Mouse (Mus musculus): Measurements from ENCODE around the gene A630001G21Rik.
A peak's percentile ranks its signal among the peaks of the same experiment; 100 is the strongest.

A630001G21Rik gene

GRCm38 (mm10) chr1:85730471-85730870 lies 48.0 kb downstream of the A630001G21Rik start:
- no peak for DNase-seq

DNA sequence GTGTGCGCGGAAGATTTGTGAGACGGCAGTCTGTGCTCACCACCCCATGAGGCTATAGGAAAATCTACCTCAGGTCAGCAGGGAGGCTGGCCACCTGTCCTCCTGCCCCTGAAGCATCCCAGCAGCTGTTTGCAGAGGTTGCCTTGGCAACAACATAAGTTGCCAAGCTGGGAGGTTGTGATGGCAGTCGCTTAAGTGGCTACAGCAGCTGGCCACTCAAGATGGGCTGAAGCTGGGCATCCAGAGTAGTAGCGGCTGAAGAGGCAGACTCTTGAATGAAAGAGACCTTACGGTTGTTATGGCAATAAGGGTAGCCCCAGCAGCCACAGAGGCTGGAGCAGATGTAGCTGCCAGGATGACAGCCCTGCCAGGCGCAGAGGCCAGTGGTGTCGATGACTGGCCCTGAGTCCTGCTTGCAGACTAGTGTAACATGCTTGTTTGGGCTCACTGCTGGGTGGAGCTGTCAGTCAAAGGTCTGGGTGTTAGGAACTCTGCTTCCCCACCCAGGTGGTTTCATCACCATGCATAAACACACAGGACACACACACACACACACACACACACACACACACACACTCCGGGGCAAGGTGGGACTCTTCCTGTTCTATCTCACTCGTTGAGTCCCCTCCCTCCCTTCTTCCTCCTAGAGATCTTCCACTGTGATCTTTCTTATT lies 58.1 kb downstream of the A630001G21Rik start:
- no peak for DNase-seq

- DNase-seq: no peak
Observed at GRCm38 (mm10) chr1:85719049-85719448, 59.4 kb downstream of the A630001G21Rik start.

GRCm38 (mm10) chr1:85716447-85717027 lies 61.9 kb downstream of the A630001G21Rik start:
- no peak for DNase-seq

GRCm38 (mm10) chr1:85714501-85714900 lies 63.9 kb downstream of the A630001G21Rik start:
- no peak for DNase-seq

DNA sequence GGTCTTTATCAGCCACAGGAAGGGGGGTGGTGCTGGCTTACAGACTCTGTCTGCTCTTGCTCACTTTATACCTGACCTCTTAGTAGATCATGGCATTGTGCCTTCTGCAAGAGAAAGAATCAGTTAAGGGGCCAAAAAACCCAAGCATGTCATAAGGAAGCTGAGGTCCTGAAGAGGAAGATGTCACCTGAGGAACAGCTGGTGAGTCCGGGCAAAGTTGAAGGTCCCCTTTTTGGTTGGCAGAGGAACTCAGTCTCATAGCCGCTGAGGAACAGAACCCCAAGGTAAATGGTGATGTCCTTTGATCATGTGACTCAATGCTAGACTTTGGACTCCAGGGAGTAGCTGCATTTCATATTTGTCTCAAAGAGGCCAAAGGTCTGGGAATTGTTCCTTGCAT lies 71.7 kb downstream of the A630001G21Rik start:
- no peak for DNase-seq

DNA sequence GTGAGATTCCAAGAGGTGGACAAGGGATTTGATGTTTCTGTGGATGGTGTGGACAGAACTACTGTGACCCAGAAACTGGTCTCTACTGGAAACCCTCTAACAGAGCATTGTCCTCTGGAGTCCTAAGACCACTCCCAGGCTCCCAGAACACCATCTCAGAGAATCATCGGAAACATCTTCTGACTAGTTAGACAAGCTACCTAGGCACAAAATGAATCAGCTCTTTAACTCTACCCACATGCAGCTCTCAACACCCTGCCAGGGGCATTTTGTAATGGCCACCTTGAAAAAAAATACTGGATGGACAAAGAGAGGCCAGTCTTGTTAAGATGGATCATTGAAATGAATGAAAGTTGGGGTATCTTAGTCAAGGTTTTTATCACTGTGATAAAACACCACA lies 72.9 kb downstream of the A630001G21Rik start:
- DNase-seq: no peak

GRCm38 (mm10) chr1:85703245-85704186 lies 74.9 kb downstream of the A630001G21Rik start:
- DNase-seq: peak; percentile 28

DNA sequence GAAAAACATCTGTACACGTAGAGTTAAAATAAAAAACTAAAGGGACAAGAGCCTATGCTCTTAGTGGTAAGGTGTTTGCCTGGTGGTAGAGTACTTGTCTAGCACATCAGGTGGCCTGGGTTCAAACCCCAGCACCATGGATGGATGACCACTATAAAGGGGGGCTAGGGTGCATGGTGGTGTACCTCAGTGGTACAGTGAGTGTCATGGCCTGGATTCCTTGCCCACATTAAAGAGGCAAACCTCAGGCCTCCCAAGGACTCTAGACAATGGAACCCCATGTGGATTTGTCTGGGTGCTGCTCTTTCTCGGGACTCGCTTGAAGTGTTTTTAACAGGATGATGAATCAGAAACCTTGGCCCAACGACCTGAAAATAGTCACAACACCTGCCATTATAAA lies 75.9 kb downstream of the A630001G21Rik start:
- no peak for DNase-seq

DNA sequence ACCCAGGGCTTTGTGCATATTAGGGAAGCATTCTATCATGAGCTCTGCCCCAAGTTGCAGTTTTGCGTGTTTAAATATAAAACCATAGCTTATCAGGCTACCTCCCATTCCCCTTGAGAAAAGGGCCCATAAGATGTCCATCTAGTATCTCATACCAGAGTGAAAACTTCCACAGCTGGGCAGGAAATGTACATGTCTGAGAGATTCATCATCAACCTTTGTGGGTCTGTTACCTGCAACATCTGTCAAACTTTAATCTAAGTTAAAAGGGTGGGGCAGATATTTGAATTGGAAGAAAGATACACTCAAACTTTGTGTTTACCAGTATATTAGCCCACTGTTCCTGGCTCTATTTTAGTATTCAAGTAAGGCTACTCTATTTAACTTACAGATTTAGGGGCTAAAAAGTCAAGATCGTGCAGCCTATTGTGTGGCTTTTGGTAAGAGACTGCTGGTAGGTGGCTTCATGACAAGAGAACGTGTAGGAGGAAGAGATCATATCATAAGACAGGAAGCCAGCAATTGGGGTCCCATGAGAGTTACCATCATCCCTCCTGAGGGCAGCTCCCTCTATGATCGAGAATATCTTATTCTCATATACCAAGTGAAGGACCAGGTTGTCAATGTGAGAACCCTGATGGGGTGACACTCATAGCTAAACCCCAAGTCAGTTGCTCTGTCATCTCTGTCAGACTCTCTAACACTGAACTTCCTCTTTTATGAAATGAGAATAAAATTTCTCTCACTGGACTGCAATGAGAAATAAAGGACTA lies 80.5 kb downstream of the A630001G21Rik start:
- DNase-seq: no peak

GRCm38 (mm10) chr1:85695646-85696045 lies 82.8 kb downstream of the A630001G21Rik start:
- no peak for DNase-seq

DNA sequence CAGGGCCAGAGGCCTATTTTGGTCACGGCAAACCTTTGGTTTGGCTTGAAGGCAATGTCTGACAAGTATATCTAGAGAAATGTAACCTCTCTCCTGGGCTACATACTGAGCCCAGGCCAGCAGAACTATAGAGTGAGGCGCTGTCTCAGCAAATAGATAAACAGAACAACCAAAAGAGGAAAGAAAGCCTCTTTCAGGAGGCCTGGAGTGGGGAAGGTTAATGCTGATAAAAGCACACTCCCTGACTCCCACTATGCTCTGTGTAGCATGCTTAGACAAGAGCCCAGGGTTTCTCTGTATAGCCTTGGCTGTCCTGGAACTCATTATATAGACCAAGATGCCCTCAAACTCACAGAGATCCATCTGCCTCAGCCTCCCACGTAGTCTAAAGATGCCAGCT lies 85.2 kb downstream of the A630001G21Rik start:
- no peak for DNase-seq

DNA sequence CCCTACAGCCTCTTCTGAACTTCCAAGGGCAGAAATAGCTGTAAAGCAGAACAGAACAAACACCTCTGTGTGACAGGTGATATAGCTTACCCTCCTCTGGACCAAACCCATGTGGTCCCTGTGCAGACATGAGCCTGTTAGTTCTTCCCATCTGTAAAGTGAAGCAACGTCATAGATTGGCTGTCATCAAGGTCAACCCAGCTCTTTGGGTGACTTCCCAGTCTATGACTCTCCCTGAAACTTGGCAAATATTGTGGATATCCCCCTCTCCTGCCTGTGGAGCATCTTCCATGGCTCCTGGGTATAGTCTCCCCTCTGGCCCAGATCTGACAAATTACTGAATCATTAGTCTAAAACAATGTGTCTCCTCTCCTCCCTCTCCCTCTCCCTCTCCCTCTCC lies 86.2 kb downstream of the A630001G21Rik start:
- no peak for DNase-seq

DNA sequence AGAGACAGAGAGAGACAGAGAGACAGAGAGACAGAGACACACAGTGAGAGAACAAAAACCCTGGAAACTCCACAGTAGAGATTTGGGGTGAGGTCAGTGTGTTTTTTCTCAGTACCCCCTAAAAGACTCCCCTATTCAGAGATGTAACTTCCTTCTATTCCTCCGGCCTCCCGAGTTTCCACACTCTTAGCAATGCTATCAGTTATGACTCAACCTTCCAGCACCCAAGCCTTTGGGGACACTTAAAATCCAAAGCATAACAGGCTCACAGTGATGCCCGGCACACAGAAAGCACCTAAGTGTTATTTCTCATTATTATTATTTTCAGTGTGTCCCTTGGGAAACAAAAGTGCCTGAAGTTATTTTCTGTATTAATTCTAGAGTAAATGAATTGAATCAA lies 87.9 kb downstream of the A630001G21Rik start:
- no peak for DNase-seq

DNA sequence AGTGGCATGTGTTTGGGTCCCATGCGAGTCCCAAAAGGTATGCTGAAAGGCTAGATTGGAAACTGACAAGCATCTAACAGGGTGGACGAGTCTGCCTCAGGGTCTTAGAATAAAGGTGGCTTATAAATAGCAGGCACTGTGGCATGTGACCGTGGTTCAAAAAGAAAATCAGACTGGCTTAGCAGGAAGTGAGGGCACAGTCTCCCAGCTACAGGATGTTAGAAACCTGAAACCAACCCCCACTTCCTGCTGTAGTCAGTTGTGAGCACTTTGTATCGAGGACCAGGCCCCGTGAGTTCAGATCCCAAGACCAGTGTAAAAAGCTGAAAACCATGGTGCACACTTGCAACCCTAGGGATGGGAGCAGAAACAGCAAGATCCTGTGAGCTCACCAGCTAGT lies 91.1 kb downstream of the A630001G21Rik start:
- no peak for DNase-seq

DNA sequence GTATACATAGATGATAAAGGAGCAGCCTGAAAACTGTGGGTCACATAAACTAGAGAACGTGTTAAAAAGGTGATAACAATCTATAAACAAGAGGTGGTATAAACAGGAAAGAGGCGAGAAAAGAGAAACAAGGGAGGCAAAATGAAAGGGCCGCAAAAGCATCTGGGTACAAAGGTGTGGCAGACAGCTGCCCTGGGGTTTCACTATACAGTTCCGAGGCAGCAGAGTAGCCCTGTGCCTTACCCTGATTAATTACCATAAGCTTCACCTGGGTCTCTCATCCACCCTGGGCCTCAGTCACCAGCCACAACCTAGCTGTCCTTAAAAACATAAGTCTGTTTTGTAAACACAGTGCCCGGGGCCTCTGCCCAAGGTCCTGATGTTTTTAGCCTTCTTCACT lies 91.8 kb downstream of the A630001G21Rik start:
- no peak for DNase-seq

DNA sequence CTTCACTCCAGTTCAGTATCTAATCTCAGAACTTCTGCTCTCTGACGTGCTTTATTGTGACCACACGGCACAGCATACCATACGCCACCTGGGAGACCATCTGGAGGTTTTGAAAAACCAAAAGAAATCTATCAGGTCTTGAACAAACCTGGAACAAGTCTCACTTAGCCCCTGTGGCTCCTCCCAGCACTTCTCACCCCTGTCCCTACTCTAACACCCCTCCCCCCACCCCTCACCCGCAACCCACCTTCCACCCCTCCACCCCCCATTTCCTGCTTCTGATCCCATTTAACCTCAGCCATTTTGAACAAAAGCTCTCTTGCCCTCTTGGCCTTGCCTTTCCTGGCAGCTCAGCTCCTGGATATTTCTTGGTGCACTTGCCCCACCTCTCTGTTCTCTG lies 98.2 kb downstream of the A630001G21Rik start:
- DNase-seq: no peak

Measured in cerebellum, adult 11-12 months (tissue).